Mouse (Mus musculus): ENCODE measurements at regions not wholly inside any gene's neighbourhood (a gene's known extent, or its start where the extent isn't known, plus 50 kb on each side); places are given as distances from the start of the nearest gene placed in this dataset.

DNA sequence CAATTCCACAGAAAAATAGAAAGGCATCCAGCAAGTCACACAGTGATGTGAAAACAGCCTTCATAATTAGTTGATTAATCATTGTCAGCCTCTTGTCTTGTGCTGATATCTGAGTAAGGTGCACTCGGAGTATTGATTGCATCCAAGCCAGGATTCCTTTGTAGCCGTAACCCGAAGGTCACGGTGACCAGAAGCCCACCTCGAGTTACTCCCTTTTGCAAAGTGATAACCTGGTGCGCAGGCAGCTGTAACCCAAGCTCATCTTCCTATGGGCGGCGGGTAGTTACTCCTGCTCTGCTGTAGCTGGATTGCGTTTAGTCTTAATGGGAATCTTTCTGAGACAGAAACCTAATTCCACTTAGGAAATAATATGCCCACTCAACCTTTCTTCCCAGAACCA is 107.0 kb downstream of the Qrsl1 start:
- H3K4me1 ChIP-seq (ENCODE audit: insufficient read depth, low read length), result no peaks in the 10 kb centered on the region
- no peaks in the 10 kb centered on the region for H3K27me3 ChIP-seq (ENCODE audit: insufficient read depth, low read length)
- no peak overlapping the region for H3K4me2 ChIP-seq (replicated peaks; ENCODE audit: low read depth, low read length)
- no peaks in the 10 kb centered on the region for H3K36me3 ChIP-seq (ENCODE audit: insufficient read depth, low read length)
- H3K27ac ChIP-seq (ENCODE audit: low read length), result no peak overlapping the region
- ATAC-seq (ENCODE audit: low FRiP score, low TSS enrichment), result 0 out of 2 replicates have a peak, but pooled peaks have one; percentile 54
- H3K4me3 ChIP-seq (ENCODE audit: low read length), result no peak overlapping the region
- H3K9me3 ChIP-seq (ENCODE audit: low read length), result no peaks in the 10 kb centered on the region
- H3K9ac ChIP-seq (replicated peaks; ENCODE audit: low read length), result no peak overlapping the region
- 40% methylated on average over 9 of the region's 9 CpGs for WGBS

DNA sequence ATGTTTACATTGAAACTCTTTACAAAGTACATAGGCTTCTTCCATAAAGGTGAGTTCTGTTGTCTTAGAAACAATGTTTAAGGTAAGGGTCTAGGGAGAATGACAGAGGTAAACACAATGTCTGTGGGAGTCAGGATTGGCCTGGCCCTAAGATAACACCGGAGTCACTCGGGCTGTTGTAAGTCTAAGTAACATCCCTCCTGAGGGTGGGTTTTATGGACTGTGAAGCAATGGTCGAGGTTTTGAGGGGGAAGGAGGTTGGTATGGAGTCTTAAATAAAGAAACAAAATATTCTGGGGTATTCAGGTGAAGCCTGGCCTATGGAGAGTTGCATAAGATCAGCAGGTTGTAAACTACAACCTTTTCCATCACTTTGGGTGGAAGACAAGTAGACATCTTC is 101.5 kb downstream of the Qrsl1 start:
- Histone ChIP-seq H3K9ac (replicated peaks; ENCODE audit: low read length) (no peak overlapping the region), H3K27ac (ENCODE audit: low read length) (no peak overlapping the region), H3K36me3 (ENCODE audit: insufficient read depth, low read length) (no peaks in the 10 kb centered on the region), H3K27me3 (ENCODE audit: insufficient read depth, low read length) (no peaks in the 10 kb centered on the region), H3K4me1 (ENCODE audit: insufficient read depth, low read length) (peaks cover 4% of the 10 kb centered on the region; the same call in 1 of the 2 replicates), H3K4me3 (ENCODE audit: low read length) (no peak overlapping the region), H3K4me2 (replicated peaks; ENCODE audit: low read depth, low read length) (no peak overlapping the region), H3K9me3 (ENCODE audit: low read length) (no peaks in the 10 kb centered on the region)
- peak; percentile 61; the same call in 1 of the 2 replicates for ATAC-seq (ENCODE audit: low FRiP score, low TSS enrichment)
- 27% methylated on average over 3 of the region's 3 CpGs for WGBS

DNA sequence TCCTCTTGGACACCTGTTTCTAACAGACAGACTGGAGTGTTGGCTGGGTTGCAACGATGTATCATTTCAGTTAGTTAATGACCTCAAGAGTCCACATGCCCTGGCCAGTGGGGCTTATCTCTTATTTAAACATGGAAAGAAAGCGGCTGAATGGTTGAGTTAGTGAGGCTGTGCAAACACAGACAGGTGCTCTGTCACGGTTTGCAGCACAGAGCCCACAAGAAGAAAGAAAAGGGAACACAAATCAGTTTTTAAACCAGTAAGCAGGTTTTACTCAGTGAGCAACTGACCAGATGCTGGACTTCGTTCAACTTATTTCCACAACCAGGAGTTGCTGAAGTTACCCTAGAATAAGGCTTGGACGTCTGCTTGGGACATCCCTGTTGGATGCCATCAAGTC is 86.3 kb downstream of the Qrsl1 start:
- Histone ChIP-seq H3K9ac (replicated peaks; ENCODE audit: low read length) (no peak overlapping the region), H3K9me3 (ENCODE audit: low read length) (no peaks in the 10 kb centered on the region), H3K4me3 (ENCODE audit: low read length) (no peak overlapping the region), H3K4me2 (replicated peaks; ENCODE audit: low read depth, low read length) (no peak overlapping the region), H3K27me3 (ENCODE audit: insufficient read depth, low read length) (no peaks in the 10 kb centered on the region), H3K36me3 (ENCODE audit: insufficient read depth, low read length) (no peaks in the 10 kb centered on the region), H3K4me1 (ENCODE audit: insufficient read depth, low read length) (0 out of 2 replicates have a peak, but pooled peaks cover 4% of the 10 kb centered on the region), H3K27ac (ENCODE audit: low read length) (no peak overlapping the region)
- WGBS, result 30% methylated on average over 5 of the region's 5 CpGs
- ATAC-seq (ENCODE audit: low FRiP score, low TSS enrichment), result 0 out of 2 replicates have a peak, but pooled peaks have one; percentile 27

DNA sequence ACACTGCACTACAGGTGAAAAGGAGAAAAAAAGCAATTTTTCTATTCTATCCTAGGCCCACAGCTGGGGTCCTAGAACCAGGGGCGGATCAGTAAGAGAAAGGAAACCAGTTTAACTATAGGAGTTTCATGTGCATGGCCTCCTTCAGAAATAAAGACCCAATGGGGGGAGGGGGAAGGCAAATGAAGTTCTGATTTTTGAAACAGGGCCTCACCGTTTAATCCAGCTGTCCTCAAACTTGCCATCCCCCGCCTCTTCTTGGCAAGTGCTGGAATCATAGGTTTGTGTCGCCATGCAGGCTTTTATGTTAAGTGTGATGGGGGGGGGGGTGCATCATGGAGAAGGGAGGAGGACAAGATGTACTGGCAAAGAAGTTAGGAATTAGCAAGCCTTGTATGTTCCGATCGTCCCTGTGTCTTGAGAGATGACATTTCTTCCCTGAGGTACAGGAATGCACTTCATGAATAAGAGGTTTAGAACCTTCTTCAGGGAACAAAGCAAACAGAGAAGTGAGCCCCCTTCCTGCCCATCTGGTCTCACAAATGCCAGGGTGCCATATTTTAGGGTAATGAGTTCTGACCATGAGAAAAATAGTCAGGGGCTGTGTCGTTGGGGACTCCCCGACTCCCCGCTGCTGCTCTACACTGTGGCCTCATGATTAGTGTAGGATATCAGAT is 83.9 kb downstream of the Qrsl1 start:
- ATAC-seq (ENCODE audit: low FRiP score, low TSS enrichment), result no peak
- no peak overlapping the region for H3K4me2 ChIP-seq (replicated peaks; ENCODE audit: low read depth, low read length)
- H3K36me3 ChIP-seq (ENCODE audit: insufficient read depth, low read length), result no peaks in the 10 kb centered on the region
- H3K9ac ChIP-seq (replicated peaks; ENCODE audit: low read length), result no peak overlapping the region
- H3K9me3 ChIP-seq (ENCODE audit: low read length), result no peaks in the 10 kb centered on the region
- H3K4me3 ChIP-seq (ENCODE audit: low read length), result no peak overlapping the region
- no peaks in the 10 kb centered on the region for H3K27me3 ChIP-seq (ENCODE audit: insufficient read depth, low read length)
- no peak overlapping the region for H3K27ac ChIP-seq (ENCODE audit: low read length)
- H3K4me1 ChIP-seq (ENCODE audit: insufficient read depth, low read length), result 0 out of 2 replicates have a peak, but pooled peaks cover 4% of the 10 kb centered on the region
- WGBS, result 75% methylated on average over 9 of the region's 9 CpGs

DNA sequence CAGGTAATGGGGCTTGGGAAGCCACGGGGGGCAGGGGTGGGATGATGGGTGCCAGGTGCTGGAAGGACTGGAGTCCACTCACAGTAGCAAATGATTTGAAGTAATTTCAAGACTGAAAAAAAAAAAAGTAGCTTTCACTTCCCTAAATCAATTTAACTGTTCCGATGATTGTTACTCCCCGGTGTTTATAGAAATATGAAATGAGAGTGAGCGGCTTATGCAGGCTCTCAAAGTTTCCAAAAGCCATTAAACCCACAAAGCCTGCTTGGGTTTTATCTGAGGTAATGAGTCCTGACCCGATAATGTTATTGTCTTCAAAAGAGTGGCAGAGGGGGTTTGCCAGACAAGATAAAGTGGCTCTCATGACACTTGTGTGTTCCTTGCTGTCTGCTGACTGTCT is 82.9 kb downstream of the Qrsl1 start:
- Histone ChIP-seq H3K27me3 (ENCODE audit: insufficient read depth, low read length) (no peaks in the 10 kb centered on the region), H3K36me3 (ENCODE audit: insufficient read depth, low read length) (no peaks in the 10 kb centered on the region), H3K9me3 (ENCODE audit: low read length) (no peaks in the 10 kb centered on the region), H3K27ac (ENCODE audit: low read length) (no peak overlapping the region), H3K4me1 (ENCODE audit: insufficient read depth, low read length) (0 out of 2 replicates have a peak, but pooled peaks cover 4% of the 10 kb centered on the region), H3K9ac (replicated peaks; ENCODE audit: low read length) (no peak overlapping the region), H3K4me3 (ENCODE audit: low read length) (no peak overlapping the region), H3K4me2 (replicated peaks; ENCODE audit: low read depth, low read length) (no peak overlapping the region)
- no peak for ATAC-seq (ENCODE audit: low FRiP score, low TSS enrichment)
- 79% methylated on average over 5 of the region's 5 CpGs for WGBS

DNA sequence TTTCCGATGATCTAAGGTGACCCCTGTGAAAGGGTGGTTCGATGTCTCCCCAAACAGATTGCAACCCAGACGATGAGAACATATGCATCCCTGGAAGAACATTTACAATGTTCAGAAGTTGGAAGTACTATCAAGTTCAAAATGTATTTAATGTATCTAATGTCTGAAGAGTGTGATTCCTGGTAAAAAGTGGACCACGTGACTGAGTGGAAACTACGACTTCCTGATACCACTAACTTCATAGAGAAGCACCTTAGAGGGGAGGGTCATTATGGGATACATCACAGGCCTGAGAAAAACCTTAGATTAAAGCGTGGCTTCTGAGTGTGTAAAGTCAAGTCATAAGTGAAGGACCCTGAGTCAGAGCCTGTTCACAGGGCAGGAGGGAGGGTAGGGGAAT is 82.1 kb downstream of the Qrsl1 start:
- Histone ChIP-seq H3K9me3 (ENCODE audit: low read length) (no peaks in the 10 kb centered on the region), H3K36me3 (ENCODE audit: insufficient read depth, low read length) (no peaks in the 10 kb centered on the region), H3K4me2 (replicated peaks; ENCODE audit: low read depth, low read length) (no peak overlapping the region), H3K4me3 (ENCODE audit: low read length) (no peak overlapping the region), H3K4me1 (ENCODE audit: insufficient read depth, low read length) (0 out of 2 replicates have a peak, but pooled peaks cover 4% of the 10 kb centered on the region), H3K9ac (replicated peaks; ENCODE audit: low read length) (no peak overlapping the region), H3K27me3 (ENCODE audit: insufficient read depth, low read length) (no peaks in the 10 kb centered on the region), H3K27ac (ENCODE audit: low read length) (no peak overlapping the region)
- ATAC-seq (ENCODE audit: low FRiP score, low TSS enrichment), result no peak
- 88% methylated on average over 6 of the region's 6 CpGs for WGBS

DNA sequence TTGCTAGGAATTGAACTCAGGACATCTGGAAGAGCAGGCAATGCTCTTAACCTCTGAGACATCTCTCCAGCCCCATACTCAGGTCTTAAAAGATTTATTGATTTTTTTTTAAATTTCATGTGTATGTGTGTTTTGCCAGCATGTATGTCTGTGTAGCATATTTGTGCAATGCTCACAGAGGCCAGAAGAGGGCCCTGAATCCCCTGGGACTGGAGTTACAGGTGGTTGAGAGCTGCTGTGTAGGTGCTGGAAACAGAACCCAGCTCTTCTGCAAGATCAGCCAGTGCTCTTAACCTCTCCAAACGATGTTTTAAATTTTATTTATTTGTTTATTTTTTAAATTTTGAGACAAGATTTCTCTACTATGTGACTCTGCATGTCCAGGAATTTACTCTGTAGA is 78.9 kb downstream of the Qrsl1 start:
- WGBS, result 85% methylated on average over 1 of the region's 1 CpGs
- Histone ChIP-seq H3K9ac (replicated peaks; ENCODE audit: low read length) (no peak overlapping the region), H3K27me3 (ENCODE audit: insufficient read depth, low read length) (no peaks in the 10 kb centered on the region), H3K9me3 (ENCODE audit: low read length) (peaks cover 2% of the 10 kb centered on the region; the same call in 1 of the 2 replicates), H3K36me3 (ENCODE audit: insufficient read depth, low read length) (no peaks in the 10 kb centered on the region), H3K4me3 (ENCODE audit: low read length) (no peak overlapping the region), H3K27ac (ENCODE audit: low read length) (no peak overlapping the region), H3K4me2 (replicated peaks; ENCODE audit: low read depth, low read length) (no peak overlapping the region), H3K4me1 (ENCODE audit: insufficient read depth, low read length) (no peaks in the 10 kb centered on the region)
- no peak for ATAC-seq (ENCODE audit: low FRiP score, low TSS enrichment)

DNA sequence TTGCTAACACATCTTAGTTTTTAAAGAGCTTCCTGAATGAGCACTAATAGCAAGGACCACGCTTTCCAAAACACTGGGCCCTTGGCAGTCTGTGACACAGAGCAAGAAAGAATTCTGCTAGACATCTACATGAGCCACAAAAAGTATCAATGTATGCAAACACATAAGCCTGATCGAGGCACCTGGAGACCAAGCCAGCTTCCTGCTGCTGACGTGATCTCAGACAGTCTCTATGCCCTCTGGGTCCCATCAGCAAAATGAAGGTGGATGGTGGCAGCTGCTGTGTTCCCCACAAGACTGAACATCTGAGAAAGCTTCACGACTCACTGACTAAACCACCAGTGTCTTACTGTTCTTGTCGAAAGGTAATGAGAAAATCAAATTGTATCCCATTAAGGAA is 77.5 kb downstream of the Qrsl1 start:
- H3K9ac ChIP-seq (replicated peaks; ENCODE audit: low read length), result no peak overlapping the region
- no peak overlapping the region for H3K4me2 ChIP-seq (replicated peaks; ENCODE audit: low read depth, low read length)
- H3K27me3 ChIP-seq (ENCODE audit: insufficient read depth, low read length), result no peaks in the 10 kb centered on the region
- ATAC-seq (ENCODE audit: low FRiP score, low TSS enrichment), result no peak
- 71% methylated on average over 5 of the region's 5 CpGs for WGBS
- no peak overlapping the region for H3K4me3 ChIP-seq (ENCODE audit: low read length)
- H3K36me3 ChIP-seq (ENCODE audit: insufficient read depth, low read length), result no peaks in the 10 kb centered on the region
- H3K27ac ChIP-seq (ENCODE audit: low read length), result no peak overlapping the region
- no peaks in the 10 kb centered on the region for H3K4me1 ChIP-seq (ENCODE audit: insufficient read depth, low read length)
- H3K9me3 ChIP-seq (ENCODE audit: low read length), result peaks cover 6% of the 10 kb centered on the region; the same call in 1 of the 2 replicates
